Mouse (Mus musculus) lung, embryonic 16.5 days (tissue): ENCODE data around the gene Traf3ip2. TPM values are rescaled to one million over a fixed set of nuclear protein-coding genes. Genes with fewer than 3 reads are reported as not detected.

Source experiments
- ATAC-seq: fragments of 200-750 bp; cut with Nextera tagmentation; 2 replicates; pipeline ENCODE4 v1.8.0; 2017; ENCODE audit warnings: low read depth, mild to moderate bottlenecking, moderate library complexity
- H3K27ac ChIP-seq: fragments of 300-500 bp; sonication (generic); 2 replicates; pipeline ENCODE4 v1.5.1; 2014; ENCODE audit warnings: mild to moderate bottlenecking, control low read depth, low read length
- H3K27me3 ChIP-seq: fragments of 300-500 bp; sonication (generic); 2 replicates; pipeline ENCODE4 v1.6.1; 2014; ENCODE audit warnings: low read depth, low read length, mixed read lengths; ENCODE audit not compliant: control insufficient read depth, insufficient read depth
- H3K36me3 ChIP-seq: fragments of 300-500 bp; sonication (generic); 2 replicates; pipeline ENCODE4 v1.6.1; 2014; ENCODE audit warnings: low read length; ENCODE audit not compliant: control insufficient read depth, insufficient read depth
- H3K4me1 ChIP-seq: fragments of 300-500 bp; sonication (generic); replicated peaks from 2 replicates; pipeline ENCODE4 v1.6.1; 2014; ENCODE audit warnings: low read length, mixed read lengths; ENCODE audit not compliant: control insufficient read depth, insufficient read depth
- H3K4me2 ChIP-seq: fragments of 300-500 bp; sonication (generic); 2 replicates; pipeline ENCODE4 v1.6.1; 2014; ENCODE audit warnings: low read depth, low read length, control low read depth
- H3K4me3 ChIP-seq: fragments of 300-500 bp; sonication (generic); 2 replicates; pipeline ENCODE4 v1.5.1; 2014; ENCODE audit warnings: mild to moderate bottlenecking, low read length, control low read depth
- H3K9ac ChIP-seq: fragments of 300-500 bp; sonication (generic); 2 replicates; pipeline ENCODE4 v1.6.1; 2014; ENCODE audit warnings: low read length, control low read depth
- H3K9me3 ChIP-seq: fragments of 300-500 bp; sonication (generic); 2 replicates; pipeline ENCODE4 v1.6.1; 2016; ENCODE audit warnings: low read length; ENCODE audit not compliant: control insufficient read depth
- WGBS: fragments of 180-500 bp; shearing (Covaris S2); extraction: QIAGEN DNeasy Blood & Tissue Kit; methylation state at CpG from one replicate; pipeline ENCODE4 v1.1.7; 2014; 5-methylcytosine and 5-hydroxymethylcytosine counted together
- polyA plus RNA-seq: library from polyadenylated mRNA; unstranded; fragments of >200 nt; fragmentation: Nextera tagmentation; extraction: Ambion mirVana; gene quantifications from 2 replicates; pipeline ENCODE4 v1.2.1, GENCODE M21; 2015

Traf3ip2 gene
- polyA plus RNA-seq, 1 experiment from 2014 or later, result 34.2 TPM

- Histone ChIP-seq H3K9me3 (no peaks in the 10 kb centered on the region), H3K4me1 (peaks cover 18% of the 10 kb centered on the region), H3K4me2 (no peak overlapping the region), H3K27ac (peak overlapping the region; percentile 80), H3K27me3 (no peaks in the 10 kb centered on the region), H3K4me3 (no peak overlapping the region), H3K9ac (no peak overlapping the region), H3K36me3 (peaks cover 12% of the 10 kb centered on the region)
- WGBS, result 45% methylated on average over 3 of the region's 3 CpGs
- ATAC-seq, result no peak
Observed at GRCm38 (mm10) chr10:39638862-39639261, 26.1 kb downstream of the Traf3ip2 start.

GRCm38 (mm10) chr10:39639783-39640182, 27.0 kb downstream of the Traf3ip2 start:
- H3K4me3 ChIP-seq, result no peak overlapping the region
- no peaks in the 10 kb centered on the region for H3K27me3 ChIP-seq
- H3K9me3 ChIP-seq, result no peaks in the 10 kb centered on the region
- no peak overlapping the region for H3K9ac ChIP-seq
- H3K36me3 ChIP-seq, result peaks cover 13% of the 10 kb centered on the region
- H3K4me2 ChIP-seq, result no peak overlapping the region
- WGBS, result 57% methylated on average over 5 of the region's 5 CpGs
- peaks cover 18% of the 10 kb centered on the region for H3K4me1 ChIP-seq
- ATAC-seq, result peak; percentile 36
- peak overlapping the region; percentile 87 for H3K27ac ChIP-seq

GRCm38 (mm10) chr10:39640817-39641226, 28.1 kb downstream of the Traf3ip2 start:
- H3K36me3 ChIP-seq, result peaks cover 9% of the 10 kb centered on the region; the same call in 1 of the 2 replicates
- H3K27ac ChIP-seq, result peak overlapping the region; percentile 87
- H3K4me1 ChIP-seq, result peaks cover 20% of the 10 kb centered on the region
- H3K9me3 ChIP-seq, result no peaks in the 10 kb centered on the region
- H3K4me2 ChIP-seq, result no peak overlapping the region
- no peak overlapping the region for H3K4me3 ChIP-seq
- H3K27me3 ChIP-seq, result no peaks in the 10 kb centered on the region
- 5% methylated on average over 4 of the region's 4 CpGs for WGBS
- peak; percentile 92 for ATAC-seq
- H3K9ac ChIP-seq, result no peak overlapping the region; the same call in none of the 2 replicates

GRCm38 (mm10) chr10:39645789-39646628, 33.3 kb downstream of the Traf3ip2 start:
- Histone ChIP-seq H3K9ac (peak overlapping the region; percentile 38), H3K9me3 (no peaks in the 10 kb centered on the region), H3K27me3 (no peaks in the 10 kb centered on the region), H3K36me3 (peaks cover 17% of the 10 kb centered on the region), H3K27ac (peak overlapping the region; percentile 89), H3K4me1 (peaks cover 29% of the 10 kb centered on the region), H3K4me2 (peak overlapping the region; percentile 28), H3K4me3 (no peak overlapping the region)
- ATAC-seq, result peak; percentile 1; the same call in 1 of the 2 replicates
- 13% methylated on average over 6 of the region's 6 CpGs for WGBS

GRCm38 (mm10) chr10:39646629-39647019, 33.9 kb downstream of the Traf3ip2 start:
- Histone ChIP-seq H3K4me2 (peak overlapping the region; percentile 28), H3K9me3 (no peaks in the 10 kb centered on the region), H3K36me3 (peaks cover 22% of the 10 kb centered on the region), H3K27me3 (no peaks in the 10 kb centered on the region), H3K9ac (peak overlapping the region; percentile 38), H3K4me1 (peaks cover 25% of the 10 kb centered on the region), H3K4me3 (no peak overlapping the region), H3K27ac (peak overlapping the region; percentile 89)
- 27% methylated on average over 14 of the region's 14 CpGs for WGBS
- ATAC-seq, result peak; percentile 90

- H3K36me3 ChIP-seq, result peaks cover 25% of the 10 kb centered on the region
- ATAC-seq, result peak; percentile 3; the same call in 1 of the 2 replicates
- H3K27ac ChIP-seq, result peak overlapping the region; percentile 89
Observed at GRCm38 (mm10) chr10:39647118-39647517, 34.4 kb downstream of the Traf3ip2 start.

GRCm38 (mm10) chr10:39648278-39648677, 35.5 kb downstream of the Traf3ip2 start:
- H3K27ac ChIP-seq, result no peak overlapping the region
- peaks cover 25% of the 10 kb centered on the region for H3K36me3 ChIP-seq
- H3K9ac ChIP-seq, result no peak overlapping the region
- no peak for ATAC-seq
- H3K4me1 ChIP-seq, result peaks cover 23% of the 10 kb centered on the region
- no peak overlapping the region for H3K4me2 ChIP-seq
- H3K4me3 ChIP-seq, result no peak overlapping the region
- no peaks in the 10 kb centered on the region for H3K27me3 ChIP-seq
- WGBS, result 97% methylated on average over 3 of the region's 3 CpGs
- H3K9me3 ChIP-seq, result no peaks in the 10 kb centered on the region

More at GRCm38 (mm10) chr10:39647118-39647517, 34.4 kb downstream of the Traf3ip2 start:
- WGBS, result 28% methylated on average over 1 of the region's 1 CpGs
- Histone ChIP-seq H3K9ac (no peak overlapping the region), H3K4me2 (no peak overlapping the region), H3K27me3 (no peaks in the 10 kb centered on the region), H3K4me3 (no peak overlapping the region), H3K4me1 (peaks cover 23% of the 10 kb centered on the region), H3K9me3 (no peaks in the 10 kb centered on the region)

GRCm38 (mm10) chr10:39649550-39649949, 36.8 kb downstream of the Traf3ip2 start:
- Histone ChIP-seq H3K27me3 (no peaks in the 10 kb centered on the region), H3K4me1 (peaks cover 25% of the 10 kb centered on the region), H3K4me3 (no peak overlapping the region), H3K9me3 (no peaks in the 10 kb centered on the region), H3K27ac (no peak overlapping the region), H3K4me2 (no peak overlapping the region), H3K9ac (no peak overlapping the region), H3K36me3 (peaks cover 22% of the 10 kb centered on the region)
- no peak for ATAC-seq
- 100% methylated on average over 3 of the region's 3 CpGs for WGBS

- Histone ChIP-seq H3K9ac (no peak overlapping the region), H3K4me3 (no peak overlapping the region), H3K27me3 (no peaks in the 10 kb centered on the region), H3K4me1 (peaks cover 25% of the 10 kb centered on the region), H3K36me3 (peaks cover 22% of the 10 kb centered on the region), H3K9me3 (no peaks in the 10 kb centered on the region), H3K27ac (no peak overlapping the region), H3K4me2 (no peak overlapping the region)
- 90% methylated on average over 3 of the region's 3 CpGs for WGBS
- no peak for ATAC-seq
Observed at GRCm38 (mm10) chr10:39650316-39650715, 37.6 kb downstream of the Traf3ip2 start.
